Mouse (Mus musculus): ENCODE results near the gene Fbxl17. TPM values are rescaled to one million over a fixed set of nuclear protein-coding genes. Genes with fewer than 3 reads are reported as not detected.

Gene Fbxl17
- polyA plus RNA-seq, 1 experiment from 2014 or later = 5.6 TPM

- Histone ChIP-seq H3K9ac (no peak overlapping the region; the same call in 1 of the 2 replicates), H3K4me3 (no peak overlapping the region), H3K27ac (peak overlapping the region; percentile 37; the same call in 1 of the 2 replicates), H3K4me2 (0 out of 2 replicates have a peak overlapping the region, but pooled peaks have one; percentile 27), H3K36me3 (ENCODE audit: poor library complexity, severe bottlenecking) (no peaks in the 10 kb centered on the region), H3K9me3 (replicated peaks) (no peaks in the 10 kb centered on the region), H3K4me1 (peaks cover 7% of the 10 kb centered on the region), H3K27me3 (no peaks in the 10 kb centered on the region)
- ATAC-seq = no peak
- WGBS = 36% methylated on average over 10 of the region's 10 CpGs
Measured at GRCm38 (mm10) chr17:63451311-63452006, 48.4 kb downstream of the Fbxl17 start.

DNA sequence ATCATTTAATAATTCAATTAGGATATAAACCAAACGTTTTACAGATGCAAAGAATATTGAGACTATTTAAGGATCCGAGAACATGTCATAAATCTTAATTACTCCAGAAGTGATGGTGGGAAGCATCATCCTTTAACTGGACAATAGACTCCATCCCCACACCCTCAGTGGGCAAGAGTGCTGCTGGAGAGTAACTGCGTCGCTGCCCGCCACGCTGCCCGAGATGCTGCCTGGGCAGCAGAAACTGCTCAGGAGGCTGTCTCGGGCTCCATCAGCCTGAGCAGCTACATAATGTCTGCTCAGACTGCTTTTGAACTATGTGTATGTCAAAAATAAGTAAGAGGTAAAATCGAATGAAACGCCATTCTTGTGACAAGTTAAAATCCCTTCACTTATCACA lies 52.1 kb downstream of the Fbxl17 start:
- H3K4me1 ChIP-seq = peaks cover 7% of the 10 kb centered on the region
- 80% methylated on average over 10 of the region's 10 CpGs for WGBS
- no peak overlapping the region for H3K9ac ChIP-seq
- no peak overlapping the region for H3K4me2 ChIP-seq
- no peaks in the 10 kb centered on the region for H3K27me3 ChIP-seq
- H3K4me3 ChIP-seq = no peak overlapping the region
- no peak overlapping the region for H3K27ac ChIP-seq
- ATAC-seq = no peak
- no peaks in the 10 kb centered on the region for H3K9me3 ChIP-seq (replicated peaks)
- H3K36me3 ChIP-seq (ENCODE audit: poor library complexity, severe bottlenecking) = no peaks in the 10 kb centered on the region

DNA sequence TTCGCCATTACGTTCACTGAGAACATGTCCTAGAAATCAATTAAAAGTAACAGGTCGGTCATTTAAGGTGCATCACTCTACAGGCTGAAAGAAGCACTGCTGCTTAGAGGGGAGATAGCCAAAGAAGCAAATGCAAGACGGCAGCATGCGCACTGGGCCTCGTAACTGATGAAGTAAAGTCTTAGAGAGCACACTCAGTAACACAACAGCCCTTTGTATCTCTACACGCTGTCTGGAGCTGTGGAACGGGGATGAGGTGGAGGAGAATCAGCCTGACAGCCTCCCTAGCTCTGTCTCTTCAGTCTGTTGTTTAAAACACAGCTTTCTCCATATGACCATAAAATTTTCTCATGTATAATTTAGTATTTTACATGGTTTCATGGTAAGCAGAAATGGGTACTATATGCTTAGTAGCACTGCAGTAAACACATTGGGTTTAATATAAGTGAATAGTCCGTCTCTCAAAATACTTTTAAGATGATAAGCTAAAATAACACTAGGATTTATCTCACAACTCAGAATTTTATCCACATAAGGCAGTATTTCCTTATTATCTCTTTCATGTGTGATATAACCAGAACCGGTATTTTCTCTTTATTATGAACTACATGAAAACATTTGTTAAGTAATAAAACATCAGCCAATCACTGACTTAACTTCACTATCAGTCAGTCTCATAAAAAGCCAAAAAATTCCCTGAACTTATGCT lies 52.7 kb downstream of the Fbxl17 start:
- no peak for ATAC-seq
- H3K36me3 ChIP-seq (ENCODE audit: poor library complexity, severe bottlenecking) = no peaks in the 10 kb centered on the region
- H3K4me1 ChIP-seq = peaks cover 7% of the 10 kb centered on the region
- H3K4me2 ChIP-seq = no peak overlapping the region
- H3K9ac ChIP-seq = no peak overlapping the region
- H3K4me3 ChIP-seq = no peak overlapping the region
- H3K27me3 ChIP-seq = no peaks in the 10 kb centered on the region
- 64% methylated on average over 10 of the region's 10 CpGs for WGBS
- no peaks in the 10 kb centered on the region for H3K9me3 ChIP-seq (replicated peaks)
- no peak overlapping the region for H3K27ac ChIP-seq

GRCm38 (mm10) chr17:63445212-63445611 lies 54.6 kb downstream of the Fbxl17 start:
- ATAC-seq = no peak
- no peaks in the 10 kb centered on the region for H3K27me3 ChIP-seq
- H3K4me3 ChIP-seq = no peak overlapping the region
- no peaks in the 10 kb centered on the region for H3K36me3 ChIP-seq (ENCODE audit: poor library complexity, severe bottlenecking)
- H3K4me1 ChIP-seq = no peaks in the 10 kb centered on the region
- no peak overlapping the region for H3K9ac ChIP-seq
- no peak overlapping the region for H3K27ac ChIP-seq
- WGBS = 71% methylated on average over 4 of the region's 4 CpGs
- H3K4me2 ChIP-seq = no peak overlapping the region
- H3K9me3 ChIP-seq (replicated peaks) = no peaks in the 10 kb centered on the region

DNA sequence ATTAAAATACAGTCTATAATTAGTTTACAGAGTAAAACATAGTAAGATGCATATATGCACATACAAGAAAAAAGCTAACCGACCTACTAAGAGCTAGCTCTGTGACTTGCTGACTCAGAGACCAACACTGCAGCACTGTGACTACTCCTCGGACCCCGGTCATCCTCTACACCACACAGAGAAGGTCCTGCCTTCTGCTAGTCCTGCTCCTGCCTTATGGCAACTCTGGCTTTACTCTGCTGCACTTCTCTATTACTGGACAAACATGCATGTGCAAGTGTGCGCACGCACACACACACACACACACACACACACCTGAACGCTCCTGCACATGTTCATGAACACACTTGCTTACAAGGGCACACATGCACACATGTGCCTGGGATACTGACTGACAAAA lies 62.4 kb downstream of the Fbxl17 start:
- Histone ChIP-seq H3K9me3 (replicated peaks) (no peaks in the 10 kb centered on the region), H3K4me2 (no peak overlapping the region), H3K36me3 (ENCODE audit: poor library complexity, severe bottlenecking) (no peaks in the 10 kb centered on the region), H3K27ac (no peak overlapping the region), H3K27me3 (no peaks in the 10 kb centered on the region), H3K4me1 (no peaks in the 10 kb centered on the region), H3K9ac (no peak overlapping the region), H3K4me3 (no peak overlapping the region)
- WGBS = 94% methylated on average over 6 of the region's 6 CpGs
- no peak for ATAC-seq

GRCm38 (mm10) chr17:63434081-63434480 lies 65.7 kb downstream of the Fbxl17 start:
- H3K36me3 ChIP-seq (ENCODE audit: poor library complexity, severe bottlenecking) = no peaks in the 10 kb centered on the region
- no peak overlapping the region for H3K27ac ChIP-seq
- no peak overlapping the region for H3K9ac ChIP-seq
- WGBS = 50% methylated on average over 6 of the region's 6 CpGs
- no peaks in the 10 kb centered on the region for H3K27me3 ChIP-seq
- ATAC-seq = peak; percentile 16; the same call in 1 of the 2 replicates
- no peak overlapping the region for H3K4me2 ChIP-seq
- H3K9me3 ChIP-seq (replicated peaks) = no peaks in the 10 kb centered on the region
- H3K4me3 ChIP-seq = no peak overlapping the region
- H3K4me1 ChIP-seq = no peaks in the 10 kb centered on the region

DNA sequence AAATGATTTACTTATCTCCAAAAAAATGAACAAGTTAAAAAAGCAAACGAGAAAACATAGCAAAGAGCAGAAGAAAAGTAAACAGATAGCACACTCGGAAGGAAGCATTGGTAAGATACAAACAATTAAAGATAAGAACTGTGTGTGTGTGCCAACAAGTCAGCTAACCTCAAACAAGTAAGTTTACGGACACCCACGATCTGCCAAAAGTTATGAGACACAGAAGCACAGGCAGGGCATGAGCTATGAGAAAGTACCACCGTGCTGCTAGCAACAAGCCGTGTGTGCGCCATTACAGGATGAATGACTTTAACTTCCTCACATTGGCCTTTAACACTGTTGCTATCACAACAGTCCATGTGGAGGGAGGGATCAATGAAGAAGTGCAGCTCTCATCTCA lies 68.2 kb downstream of the Fbxl17 start:
- Histone ChIP-seq H3K9ac (no peak overlapping the region), H3K4me2 (no peak overlapping the region), H3K27ac (no peak overlapping the region), H3K4me3 (no peak overlapping the region), H3K27me3 (no peaks in the 10 kb centered on the region), H3K9me3 (replicated peaks) (no peaks in the 10 kb centered on the region), H3K4me1 (no peaks in the 10 kb centered on the region), H3K36me3 (ENCODE audit: poor library complexity, severe bottlenecking) (no peaks in the 10 kb centered on the region)
- ATAC-seq = no peak
- WGBS = 91% methylated on average over 7 of the region's 7 CpGs

DNA sequence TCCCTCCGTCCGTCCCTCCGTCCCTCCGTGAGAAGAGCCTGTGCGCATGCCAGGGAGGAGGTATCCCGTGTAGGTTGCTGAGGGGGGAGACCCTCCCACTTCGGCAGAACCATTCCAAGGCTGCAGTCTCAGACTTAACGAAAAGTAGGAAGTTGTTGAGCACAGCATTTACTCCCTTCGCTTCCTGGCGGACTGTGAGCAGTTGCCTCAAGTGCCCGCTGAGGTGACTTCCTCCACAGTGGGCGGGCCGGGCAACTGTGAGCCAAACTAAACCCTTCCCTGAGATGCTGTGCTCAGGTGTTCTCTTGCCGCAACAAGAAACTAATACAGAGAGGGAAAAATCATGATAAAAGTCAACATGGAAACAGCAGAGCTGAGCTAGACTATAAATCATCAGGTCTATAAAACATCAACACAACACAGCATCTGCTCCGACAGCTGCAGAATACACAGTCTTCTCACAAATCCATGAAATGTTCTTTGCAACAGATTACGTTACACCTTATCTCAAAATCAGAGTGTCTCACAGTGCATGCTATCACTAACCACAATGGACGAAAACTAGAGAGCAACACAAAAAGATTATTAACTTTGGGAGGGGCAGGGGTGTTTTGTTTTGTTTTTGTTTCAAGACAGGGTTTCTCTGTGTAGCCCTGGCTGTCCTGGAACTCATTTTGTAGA lies 69.3 kb downstream of the Fbxl17 start:
- no peak for ATAC-seq
- H3K4me3 ChIP-seq = no peak overlapping the region
- no peaks in the 10 kb centered on the region for H3K27me3 ChIP-seq
- H3K4me2 ChIP-seq = peak overlapping the region; percentile 33
- 75% methylated on average over 17 of the region's 17 CpGs for WGBS
- no peak overlapping the region for H3K9ac ChIP-seq
- H3K36me3 ChIP-seq (ENCODE audit: poor library complexity, severe bottlenecking) = no peaks in the 10 kb centered on the region
- no peaks in the 10 kb centered on the region for H3K4me1 ChIP-seq
- H3K9me3 ChIP-seq (replicated peaks) = no peaks in the 10 kb centered on the region
- no peak overlapping the region for H3K27ac ChIP-seq

DNA sequence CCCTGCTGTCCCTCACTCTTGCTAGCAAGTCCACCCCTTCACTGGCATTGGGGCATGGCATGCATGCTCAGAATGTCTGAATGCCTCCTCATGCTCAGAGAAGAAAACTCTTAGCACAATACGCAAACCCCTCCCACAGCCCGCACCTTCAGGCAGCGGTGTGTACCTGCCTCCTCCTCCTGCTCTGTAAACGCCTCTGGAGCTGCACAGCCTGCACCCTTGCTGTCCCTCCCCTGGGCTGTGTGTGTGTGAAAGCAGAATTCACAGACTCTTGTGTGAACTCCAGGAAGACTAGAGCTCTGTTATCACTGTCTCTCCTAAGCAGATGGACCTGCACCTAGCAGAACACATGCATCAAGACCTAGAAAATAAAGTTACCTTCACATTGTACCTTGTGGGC lies 76.0 kb downstream of the Fbxl17 start:
- no peaks in the 10 kb centered on the region; the same call in 1 of the 2 replicates for H3K9me3 ChIP-seq (replicated peaks)
- no peaks in the 10 kb centered on the region for H3K36me3 ChIP-seq (ENCODE audit: poor library complexity, severe bottlenecking)
- 83% methylated on average over 4 of the region's 4 CpGs for WGBS
- no peak overlapping the region for H3K27ac ChIP-seq
- H3K4me3 ChIP-seq = no peak overlapping the region
- H3K4me1 ChIP-seq = no peaks in the 10 kb centered on the region
- no peak for ATAC-seq
- no peak overlapping the region for H3K4me2 ChIP-seq
- no peak overlapping the region for H3K9ac ChIP-seq
- no peaks in the 10 kb centered on the region for H3K27me3 ChIP-seq

DNA sequence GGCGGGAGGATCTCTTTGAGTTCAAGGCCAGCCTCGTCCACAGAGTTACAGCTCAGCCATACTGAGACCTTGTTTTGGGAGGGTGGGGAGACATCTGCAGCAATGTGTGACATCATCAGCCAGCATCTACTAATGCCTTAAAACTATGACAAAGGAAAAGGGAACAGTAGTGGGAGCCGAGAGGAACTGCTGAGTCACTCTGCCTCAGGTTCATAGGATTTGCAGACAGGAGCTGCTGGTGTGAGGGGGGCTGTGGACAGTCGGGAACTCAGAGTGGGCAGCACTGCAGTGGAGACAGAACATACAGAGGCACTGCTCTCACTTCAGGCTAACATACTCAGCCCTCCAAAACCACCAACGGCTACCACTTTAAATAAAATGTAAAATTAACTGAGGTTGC lies 77.1 kb downstream of the Fbxl17 start:
- Histone ChIP-seq H3K9me3 (replicated peaks) (no peaks in the 10 kb centered on the region; the same call in 1 of the 2 replicates), H3K4me3 (no peak overlapping the region), H3K27me3 (no peaks in the 10 kb centered on the region), H3K4me2 (no peak overlapping the region), H3K27ac (no peak overlapping the region), H3K4me1 (no peaks in the 10 kb centered on the region), H3K9ac (no peak overlapping the region), H3K36me3 (ENCODE audit: poor library complexity, severe bottlenecking) (no peaks in the 10 kb centered on the region)
- ATAC-seq = no peak
- WGBS = 88% methylated on average over 5 of the region's 5 CpGs

GRCm38 (mm10) chr17:63421864-63422263 lies 78.0 kb downstream of the Fbxl17 start:
- Histone ChIP-seq H3K9me3 (replicated peaks) (no peaks in the 10 kb centered on the region; the same call in 1 of the 2 replicates), H3K36me3 (ENCODE audit: poor library complexity, severe bottlenecking) (no peaks in the 10 kb centered on the region), H3K4me3 (no peak overlapping the region), H3K9ac (no peak overlapping the region), H3K27me3 (no peaks in the 10 kb centered on the region), H3K4me1 (no peaks in the 10 kb centered on the region), H3K27ac (no peak overlapping the region), H3K4me2 (no peak overlapping the region)
- ATAC-seq = no peak
- 82% methylated on average over 2 of the region's 2 CpGs for WGBS

- no peak for ATAC-seq
- Histone ChIP-seq H3K27ac (no peak overlapping the region), H3K36me3 (ENCODE audit: poor library complexity, severe bottlenecking) (no peaks in the 10 kb centered on the region), H3K4me1 (no peaks in the 10 kb centered on the region), H3K9ac (no peak overlapping the region), H3K4me2 (no peak overlapping the region), H3K27me3 (no peaks in the 10 kb centered on the region), H3K9me3 (replicated peaks) (no peaks in the 10 kb centered on the region; the same call in 1 of the 2 replicates), H3K4me3 (no peak overlapping the region)
- 95% methylated on average over 6 of the region's 6 CpGs for WGBS
Measured at GRCm38 (mm10) chr17:63419503-63419902, 80.3 kb downstream of the Fbxl17 start.
